Mouse (Mus musculus): ENCODE data around the gene Cyp11a1.

DNA sequence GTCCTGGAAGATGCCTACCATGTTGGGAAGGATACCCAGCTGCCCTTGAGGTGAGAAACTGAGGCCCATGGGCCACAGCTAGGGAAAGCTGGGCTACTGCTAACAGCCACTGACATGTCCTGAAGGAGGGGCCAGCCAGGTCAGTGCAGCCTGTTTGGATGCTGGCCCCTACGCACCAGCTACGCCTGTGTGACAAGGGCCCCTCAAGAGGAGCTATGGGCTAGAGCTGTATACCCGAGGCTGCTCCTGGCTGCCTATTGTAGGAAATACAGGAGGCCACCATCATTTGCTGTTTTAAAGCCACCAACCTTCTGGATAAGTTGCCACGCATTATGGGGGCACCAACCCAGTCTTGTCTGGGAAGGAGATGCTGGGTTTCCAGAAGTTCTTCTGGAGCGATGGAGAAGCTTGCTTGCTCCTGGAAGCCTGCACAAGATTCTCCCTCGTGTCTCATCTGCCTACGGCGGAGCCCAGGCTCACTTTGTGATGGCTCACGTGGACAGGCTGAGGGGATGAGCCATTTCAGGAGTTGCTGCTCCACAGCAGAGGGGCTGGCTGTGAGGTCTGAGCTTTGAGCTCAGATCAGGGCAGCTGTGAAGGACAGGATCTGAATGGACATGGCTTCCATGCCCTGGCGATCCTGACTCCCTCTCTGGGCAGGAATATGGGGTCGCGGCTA is 2.3 kb downstream of the Cyp11a1 start:
- TF ChIP-seq CTCF (IDR thresholded peaks at IDR 0.05; ENCODE audit: low read depth, low read length) (no peak), POLR2A (IDR thresholded peaks at IDR 0.05; ENCODE audit: insufficient read depth, low read length) (no peak), EP300 (IDR thresholded peaks at IDR 0.05; ENCODE audit: insufficient read depth, low read depth, low read length) (no peak)
